Mouse (Mus musculus): Measurements from ENCODE around the gene Sult1a1. TPM values are rescaled to one million over a fixed set of nuclear protein-coding genes. Genes with fewer than 3 reads are reported as not detected.

Sult1a1 gene
- total and polyA plus RNA-seq, 2 experiments = 566 to 727 TPM

GRCm38 (mm10) chr7:126636733-126637520 lies 39.3 kb downstream of the Sult1a1 start:
- H3K27me3 ChIP-seq (ENCODE audit: control insufficient read depth, insufficient read depth, low read length) = no peaks in the 10 kb centered on the region
- no peak overlapping the region for H3K4me3 ChIP-seq (ENCODE audit: insufficient read depth, low read depth, low read length)
- H3K79me2 ChIP-seq (ENCODE audit: control insufficient read depth, insufficient read depth, low read length) = no peaks in the 10 kb centered on the region
- DNase-seq (ENCODE audit: extremely low read depth, low read depth, low spot score) = peak; percentile 75
- peak; percentile 59; the same call in 1 of the 2 replicates for TF ChIP-seq CTCF (IDR thresholded peaks at IDR 0.05; ENCODE audit: low read depth, low read length)
- TF ChIP-seq POLR2A (IDR thresholded peaks at IDR 0.05; ENCODE audit: extremely low read depth, insufficient read depth, low read length) = no peak
- peaks cover 3% of the 10 kb centered on the region for H3K4me1 ChIP-seq (ENCODE audit: control insufficient read depth, insufficient read depth, low read length)
- no peak overlapping the region for H3K9ac ChIP-seq (ENCODE audit: low read depth, low read length)
- WGBS = 17% methylated on average over 4 of the region's 4 CpGs
- no peaks in the 10 kb centered on the region for H3K36me3 ChIP-seq (ENCODE audit: control insufficient read depth, insufficient read depth, low read length)
- H3K27ac ChIP-seq (replicated peaks; ENCODE audit: insufficient read depth, low read depth, low read length) = no peak overlapping the region

GRCm38 (mm10) chr7:126635375-126635774 lies 40.9 kb downstream of the Sult1a1 start:
- H3K9ac ChIP-seq (ENCODE audit: low read depth, low read length) = no peak overlapping the region
- no peaks in the 10 kb centered on the region for H3K27me3 ChIP-seq (ENCODE audit: control insufficient read depth, insufficient read depth, low read length)
- no peak overlapping the region for H3K4me3 ChIP-seq (ENCODE audit: insufficient read depth, low read depth, low read length)
- DNase-seq (ENCODE audit: extremely low read depth, low read depth, low spot score) = no peak
- H3K27ac ChIP-seq (replicated peaks; ENCODE audit: insufficient read depth, low read depth, low read length) = no peak overlapping the region
- H3K79me2 ChIP-seq (ENCODE audit: control insufficient read depth, insufficient read depth, low read length) = no peaks in the 10 kb centered on the region
- no peaks in the 10 kb centered on the region for H3K36me3 ChIP-seq (ENCODE audit: control insufficient read depth, insufficient read depth, low read length)
- H3K4me1 ChIP-seq (ENCODE audit: control insufficient read depth, insufficient read depth, low read length) = peaks cover 3% of the 10 kb centered on the region
- TF ChIP-seq CTCF (IDR thresholded peaks at IDR 0.05; ENCODE audit: low read depth, low read length) (no peak), POLR2A (IDR thresholded peaks at IDR 0.05; ENCODE audit: extremely low read depth, insufficient read depth, low read length) (no peak)

GRCm38 (mm10) chr7:126632478-126632877 lies 43.8 kb downstream of the Sult1a1 start:
- Histone ChIP-seq H3K4me1 (ENCODE audit: control insufficient read depth, insufficient read depth, low read length) (peaks cover 3% of the 10 kb centered on the region), H3K4me3 (ENCODE audit: insufficient read depth, low read depth, low read length) (no peak overlapping the region), H3K27me3 (ENCODE audit: control insufficient read depth, insufficient read depth, low read length) (no peaks in the 10 kb centered on the region), H3K9ac (ENCODE audit: low read depth, low read length) (no peak overlapping the region), H3K79me2 (ENCODE audit: control insufficient read depth, insufficient read depth, low read length) (no peaks in the 10 kb centered on the region), H3K36me3 (ENCODE audit: control insufficient read depth, insufficient read depth, low read length) (no peaks in the 10 kb centered on the region), H3K27ac (replicated peaks; ENCODE audit: insufficient read depth, low read depth, low read length) (no peak overlapping the region)
- WGBS = 96% methylated on average over 2 of the region's 2 CpGs
- no peak for DNase-seq (ENCODE audit: extremely low read depth, low read depth, low spot score)
- TF ChIP-seq POLR2A (IDR thresholded peaks at IDR 0.05; ENCODE audit: extremely low read depth, insufficient read depth, low read length) = no peak
- TF ChIP-seq CTCF (IDR thresholded peaks at IDR 0.05; ENCODE audit: low read depth, low read length) = no peak

- H3K4me3 ChIP-seq (ENCODE audit: insufficient read depth, low read depth, low read length) = no peak within 1 kb of the TSS
- 95% methylated on average over 4 of the region's 4 CpGs for WGBS
- H3K27ac ChIP-seq (replicated peaks; ENCODE audit: insufficient read depth, low read depth, low read length) = no peak within 1 kb of the TSS
- TF ChIP-seq CTCF (IDR thresholded peaks at IDR 0.05; ENCODE audit: low read depth, low read length) = no peak
- no peak for TF ChIP-seq POLR2A (IDR thresholded peaks at IDR 0.05; ENCODE audit: extremely low read depth, insufficient read depth, low read length)
- H3K9ac ChIP-seq (ENCODE audit: low read depth, low read length) = no peak within 1 kb of the TSS
- H3K4me1 ChIP-seq (ENCODE audit: control insufficient read depth, insufficient read depth, low read length) = no peaks in the 10 kb centered on the region; the same call in 1 of the 2 replicates
- H3K36me3 ChIP-seq (ENCODE audit: control insufficient read depth, insufficient read depth, low read length) = no peaks in the 10 kb centered on the region
- DNase-seq (ENCODE audit: extremely low read depth, low read depth, low spot score) = no peak
- no peaks in the 10 kb centered on the region for H3K79me2 ChIP-seq (ENCODE audit: control insufficient read depth, insufficient read depth, low read length)
- H3K27me3 ChIP-seq (ENCODE audit: control insufficient read depth, insufficient read depth, low read length) = no peaks in the 10 kb centered on the region
Observed at GRCm38 (mm10) chr7:126630824-126631518, 45.3 kb downstream of the Sult1a1 start, which contains the start of gene Nupr1. Gene Nupr1, minus strand, starts transcription at chr7:126630861.

GRCm38 (mm10) chr7:126629915-126630314 lies 46.3 kb downstream of the Sult1a1 start:
- Histone ChIP-seq H3K79me2 (ENCODE audit: control insufficient read depth, insufficient read depth, low read length) (no peaks in the 10 kb centered on the region), H3K27me3 (ENCODE audit: control insufficient read depth, insufficient read depth, low read length) (no peaks in the 10 kb centered on the region), H3K4me1 (ENCODE audit: control insufficient read depth, insufficient read depth, low read length) (peaks cover 2% of the 10 kb centered on the region), H3K4me3 (ENCODE audit: insufficient read depth, low read depth, low read length) (no peak overlapping the region), H3K27ac (replicated peaks; ENCODE audit: insufficient read depth, low read depth, low read length) (no peak overlapping the region), H3K36me3 (ENCODE audit: control insufficient read depth, insufficient read depth, low read length) (no peaks in the 10 kb centered on the region), H3K9ac (ENCODE audit: low read depth, low read length) (no peak overlapping the region)
- TF ChIP-seq POLR2A (IDR thresholded peaks at IDR 0.05; ENCODE audit: extremely low read depth, insufficient read depth, low read length) (no peak), CTCF (IDR thresholded peaks at IDR 0.05; ENCODE audit: low read depth, low read length) (no peak)
- no peak for DNase-seq (ENCODE audit: extremely low read depth, low read depth, low spot score)
- 49% methylated on average over 3 of the region's 3 CpGs for WGBS

Measured in liver, adult 2 months (tissue).